Mouse (Mus musculus): ENCODE measurements around the gene Krt72. TPM values are rescaled to one million over a fixed set of nuclear protein-coding genes. Genes with fewer than 3 reads are reported as not detected.

Krt72 gene
- polyA plus RNA-seq, 1 experiment from 2014 or later = not detected

GRCm38 (mm10) chr15:101770226-101770625 is 16.0 kb downstream of the Krt72 start:
- no peaks in the 10 kb centered on the region for H3K9me3 ChIP-seq
- no peak overlapping the region for H3K4me2 ChIP-seq
- no peaks in the 10 kb centered on the region for H3K36me3 ChIP-seq
- H3K9ac ChIP-seq = no peak overlapping the region
- no peaks in the 10 kb centered on the region for H3K27me3 ChIP-seq
- ATAC-seq (ENCODE audit: low FRiP score) = no peak
- no peak overlapping the region for H3K27ac ChIP-seq
- no peak overlapping the region for H3K4me3 ChIP-seq
- WGBS = 61% methylated on average over 8 of the region's 8 CpGs
- peaks cover 7% of the 10 kb centered on the region; the same call in 1 of the 2 replicates for H3K4me1 ChIP-seq (replicated peaks)

- H3K9me3 ChIP-seq = no peaks in the 10 kb centered on the region
- H3K9ac ChIP-seq = no peak within 1 kb of the TSS
- H3K27ac ChIP-seq = no peak within 1 kb of the TSS
- no peaks in the 10 kb centered on the region for H3K36me3 ChIP-seq
- H3K4me1 ChIP-seq (replicated peaks) = no peaks in the 10 kb centered on the region
- H3K4me3 ChIP-seq = no peak within 1 kb of the TSS
- WGBS = 58% methylated on average over 14 of the region's 14 CpGs
- ATAC-seq (ENCODE audit: low FRiP score) = no peak
- no peak within 1 kb of the TSS for H3K4me2 ChIP-seq
- H3K27me3 ChIP-seq = no peaks in the 10 kb centered on the region
These were observed 43.5 kb downstream of the Krt72 start, which contains the start of gene Krt71 for GRCm38 (mm10) chr15:101742711-101743110. Gene Krt71 (minus strand): TSS chr15:101743109.

GRCm38 (mm10) chr15:101737786-101738185 is 48.5 kb downstream of the Krt72 start:
- Histone ChIP-seq H3K4me1 (replicated peaks) (no peaks in the 10 kb centered on the region), H3K9ac (no peak overlapping the region), H3K27me3 (no peaks in the 10 kb centered on the region), H3K4me3 (no peak overlapping the region), H3K9me3 (no peaks in the 10 kb centered on the region), H3K27ac (no peak overlapping the region), H3K36me3 (no peaks in the 10 kb centered on the region), H3K4me2 (no peak overlapping the region)
- no peak for ATAC-seq (ENCODE audit: low FRiP score)
- 70% methylated on average over 7 of the region's 7 CpGs for WGBS

DNA sequence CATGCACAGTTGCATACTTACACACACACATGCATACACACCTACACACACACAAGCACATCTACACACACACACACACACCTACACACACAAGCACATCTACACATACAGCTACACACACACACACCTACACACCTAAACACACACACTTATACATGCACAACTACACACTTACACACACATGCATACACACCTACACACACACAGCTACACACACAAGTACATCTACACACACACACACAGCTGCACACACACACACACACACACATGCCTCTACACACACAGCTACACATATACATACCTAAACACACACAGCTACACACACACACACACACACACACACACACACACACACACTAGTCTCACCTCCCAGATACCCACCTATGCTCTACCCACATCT is 55.6 kb downstream of the Krt72 start:
- Histone ChIP-seq H3K27me3 (no peaks in the 10 kb centered on the region), H3K9me3 (no peaks in the 10 kb centered on the region), H3K36me3 (no peaks in the 10 kb centered on the region), H3K4me3 (no peak overlapping the region), H3K27ac (no peak overlapping the region), H3K4me1 (replicated peaks) (no peaks in the 10 kb centered on the region), H3K9ac (no peak overlapping the region), H3K4me2 (no peak overlapping the region)
- no peak for ATAC-seq (ENCODE audit: low FRiP score)

Other genes with a start within 250 kb of the Krt72 start
- not detected in 2 replicates for gene Krt82, start 235.8 kb downstream of the Krt72 start, polyA plus RNA-seq (2015; fragmentation: Nextera tagmentation; extraction: Ambion mirVana)
- gene Krt90, start 223.5 kb downstream of the Krt72 start, polyA plus RNA-seq (2015; fragmentation: Nextera tagmentation; extraction: Ambion mirVana) = 0.08 TPM in 1 of 2 replicates, not detected in the other
- 0.05 and 0.13 TPM in 2 replicates for gene Krt75, start 212.6 kb downstream of the Krt72 start, polyA plus RNA-seq (2015; fragmentation: Nextera tagmentation; extraction: Ambion mirVana)
- gene Gm5414, start 158.3 kb downstream of the Krt72 start, polyA plus RNA-seq (2015; fragmentation: Nextera tagmentation; extraction: Ambion mirVana) = not detected in 2 replicates
- not detected in 2 replicates for gene Gm5478, start 139.1 kb downstream of the Krt72 start, polyA plus RNA-seq (2015; fragmentation: Nextera tagmentation; extraction: Ambion mirVana)
- not detected in 2 replicates for gene Krt6b, start 106.2 kb downstream of the Krt72 start, polyA plus RNA-seq (2015; fragmentation: Nextera tagmentation; extraction: Ambion mirVana)
- not detected in 2 replicates for gene Krt6a, start 92.2 kb downstream of the Krt72 start, polyA plus RNA-seq (2015; fragmentation: Nextera tagmentation; extraction: Ambion mirVana)
- gene Krt5, start 73.6 kb downstream of the Krt72 start, polyA plus RNA-seq (2015; fragmentation: Nextera tagmentation; extraction: Ambion mirVana) = 0.12 and 0.38 TPM in 2 replicates
- 0.31 and 0.45 TPM in 2 replicates for gene Krt71, start 43.4 kb downstream of the Krt72 start, polyA plus RNA-seq (2015; fragmentation: Nextera tagmentation; extraction: Ambion mirVana)
- 1.6 and 2.4 TPM in 2 replicates for gene Krt73, start 15.9 kb upstream of the Krt72 start, polyA plus RNA-seq (2015; fragmentation: Nextera tagmentation; extraction: Ambion mirVana)
- gene Krt2, start 31.7 kb upstream of the Krt72 start, polyA plus RNA-seq (2015; fragmentation: Nextera tagmentation; extraction: Ambion mirVana) = not detected in 2 replicates
- gene Krt1, start 64.3 kb upstream of the Krt72 start, polyA plus RNA-seq (2015; fragmentation: Nextera tagmentation; extraction: Ambion mirVana) = 7.6 TPM in 2 replicates
- 0.10 TPM in 1 of 2 replicates, not detected in the other for gene Krt77, start 83.2 kb upstream of the Krt72 start, polyA plus RNA-seq (2015; fragmentation: Nextera tagmentation; extraction: Ambion mirVana)
- gene Krt76, start 106.5 kb upstream of the Krt72 start, polyA plus RNA-seq (2015; fragmentation: Nextera tagmentation; extraction: Ambion mirVana) = not detected in 2 replicates
- not detected in 2 replicates for gene Krt4, start 138.3 kb upstream of the Krt72 start, polyA plus RNA-seq (2015; fragmentation: Nextera tagmentation; extraction: Ambion mirVana)
- gene Krt79, start 153.9 kb upstream of the Krt72 start, polyA plus RNA-seq (2015; fragmentation: Nextera tagmentation; extraction: Ambion mirVana) = 0.12 and 0.23 TPM in 2 replicates
- not detected in 2 replicates for gene Krt78, start 167.8 kb upstream of the Krt72 start, polyA plus RNA-seq (2015; fragmentation: Nextera tagmentation; extraction: Ambion mirVana)
- gene Krt8, start 218.0 kb upstream of the Krt72 start, polyA plus RNA-seq (2015; fragmentation: Nextera tagmentation; extraction: Ambion mirVana) = 4.0 and 6.2 TPM in 2 replicates
- gene Krt18, start 241.7 kb upstream of the Krt72 start, polyA plus RNA-seq (2015; fragmentation: Nextera tagmentation; extraction: Ambion mirVana) = 7.6 and 14.2 TPM in 2 replicates